Mouse (Mus musculus): ENCODE results near the gene Slc9a3r2. TPM values are rescaled to one million over a fixed set of nuclear protein-coding genes. Genes with fewer than 3 reads are reported as not detected.

Slc9a3r2 gene
- polyA plus RNA-seq, 1 experiment, result 63.5 TPM

- DNase-seq (ENCODE audit: low spot score), result no peak
These were observed 55.9 kb downstream of the Slc9a3r2 start for GRCm38 (mm10) chr17:24593992-24594890.

DNA sequence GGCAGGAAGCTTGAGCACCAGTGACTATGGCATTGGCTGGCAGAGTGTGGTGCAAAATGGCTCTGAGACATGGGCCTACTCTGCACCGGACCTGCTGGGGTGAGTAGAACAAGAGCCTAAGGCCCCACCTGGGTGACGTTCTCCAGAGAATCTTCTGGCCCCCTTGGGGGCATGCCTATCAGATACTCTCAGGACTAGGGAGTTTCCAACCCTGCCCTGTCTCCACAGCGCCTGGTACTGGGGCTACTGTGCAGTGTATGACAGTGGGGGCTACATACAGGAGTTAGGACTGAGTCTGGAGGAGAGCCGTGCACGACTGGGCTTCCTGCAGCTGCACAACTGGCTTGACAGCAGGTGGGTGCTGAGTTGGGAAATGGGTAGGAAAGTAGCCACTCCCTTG lies 56.9 kb downstream of the Slc9a3r2 start:
- DNase-seq (ENCODE audit: low spot score), result no peak

DNA sequence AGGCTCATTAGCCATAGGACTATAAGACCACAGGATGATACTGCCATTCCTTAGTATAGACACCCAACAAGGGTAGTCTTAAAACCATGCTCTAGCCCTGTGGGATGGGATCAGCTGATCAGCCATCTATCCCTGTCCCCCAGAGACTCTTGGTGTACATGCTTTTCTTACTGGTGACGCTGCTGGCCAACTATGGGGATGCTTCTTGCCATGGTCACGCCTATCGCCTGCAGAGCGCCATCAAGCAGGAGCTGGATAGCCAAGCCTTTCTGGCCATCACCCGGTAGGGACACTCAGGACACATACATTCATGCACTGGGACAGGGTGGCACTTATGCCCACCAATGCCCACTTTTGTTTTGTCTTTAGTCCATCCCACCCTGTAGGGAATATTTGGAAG lies 58.4 kb downstream of the Slc9a3r2 start:
- no peak for DNase-seq (ENCODE audit: low spot score)

DNA sequence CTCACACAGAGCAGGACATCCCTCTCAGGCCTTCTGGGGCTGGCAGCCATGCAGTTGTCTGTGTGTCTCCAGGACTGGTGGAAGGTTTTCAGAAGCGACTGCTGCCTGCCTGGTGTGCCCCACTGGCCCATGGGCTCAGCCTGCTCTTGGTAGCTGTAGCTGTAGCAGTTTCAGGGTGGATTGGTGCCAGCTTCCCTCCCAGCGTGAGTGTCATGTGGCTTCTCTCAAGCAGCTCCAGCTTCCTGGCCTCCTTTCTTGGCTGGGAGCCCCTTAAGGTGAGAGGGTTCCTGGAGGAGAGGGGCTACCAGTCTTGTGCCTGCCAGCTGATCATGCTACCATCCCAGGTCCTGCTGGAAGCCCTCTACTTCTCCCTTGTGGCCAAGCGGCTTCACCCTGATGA lies 59.2 kb downstream of the Slc9a3r2 start:
- no peak for DNase-seq (ENCODE audit: low spot score)

Other genes starting within 250 kb of the Slc9a3r2 start
- gene Rnps1, start 235.8 kb downstream of the Slc9a3r2 start, polyA plus RNA-seq (2012; rRNA removed), result 119 and 134 TPM in 2 replicates
- 116 and 139 TPM in 2 replicates for gene Eci1, start 223.7 kb downstream of the Slc9a3r2 start, polyA plus RNA-seq (2012; rRNA removed)
- 47.5 and 62.9 TPM in 2 replicates for gene Dnase1l2, start 207.2 kb downstream of the Slc9a3r2 start, polyA plus RNA-seq (2012; rRNA removed)
- 55.8 and 61.5 TPM in 2 replicates for gene E4f1, start 180.0 kb downstream of the Slc9a3r2 start, polyA plus RNA-seq (2012; rRNA removed)
- gene Pgp, start 179.9 kb downstream of the Slc9a3r2 start, polyA plus RNA-seq (2012; rRNA removed), result 31.8 and 33.5 TPM in 2 replicates
- gene Bricd5, start 176.4 kb downstream of the Slc9a3r2 start, polyA plus RNA-seq (2012; rRNA removed), result 0.10 and 0.19 TPM in 2 replicates
- 20.9 and 21.7 TPM in 2 replicates for gene Mlst8, start 171.2 kb downstream of the Slc9a3r2 start, polyA plus RNA-seq (2012; rRNA removed)
- 0.76 and 1.1 TPM in 2 replicates for gene Caskin1, start 161.7 kb downstream of the Slc9a3r2 start, polyA plus RNA-seq (2012; rRNA removed)
- gene Traf7, start 122.4 kb downstream of the Slc9a3r2 start, polyA plus RNA-seq (2012; rRNA removed), result 174 and 223 TPM in 2 replicates
- gene Rab26, start 116.1 kb downstream of the Slc9a3r2 start, polyA plus RNA-seq (2012; rRNA removed), result 1.4 and 1.5 TPM in 2 replicates
- gene Pkd1, start 100.5 kb downstream of the Slc9a3r2 start, polyA plus RNA-seq (2012; rRNA removed), result 69.8 and 84.0 TPM in 2 replicates
- gene Tsc2, start 17.7 kb downstream of the Slc9a3r2 start, polyA plus RNA-seq (2012; rRNA removed), result 95.3 and 112 TPM in 2 replicates
- 21.7 and 22.0 TPM in 2 replicates for gene Nthl1, start 17.6 kb downstream of the Slc9a3r2 start, polyA plus RNA-seq (2012; rRNA removed)
- gene Npw, start 8.1 kb upstream of the Slc9a3r2 start, polyA plus RNA-seq (2012; rRNA removed), result 0.62 and 0.80 TPM in 2 replicates
- 42.9 and 54.2 TPM in 2 replicates for gene Zfp598, start 19.4 kb upstream of the Slc9a3r2 start, polyA plus RNA-seq (2012; rRNA removed)
- 0.58 and 0.62 TPM in 2 replicates for gene Syngr3, start 39.6 kb upstream of the Slc9a3r2 start, polyA plus RNA-seq (2012; rRNA removed)
- gene Gfer, start 45.8 kb upstream of the Slc9a3r2 start, polyA plus RNA-seq (2012; rRNA removed), result 21.0 and 23.7 TPM in 2 replicates
- gene Noxo1, start 45.9 kb upstream of the Slc9a3r2 start, polyA plus RNA-seq (2012; rRNA removed), result 7.6 and 10.7 TPM in 2 replicates
- 31.4 and 34.8 TPM in 2 replicates for gene Tbl3, start 57.3 kb upstream of the Slc9a3r2 start, polyA plus RNA-seq (2012; rRNA removed)
- 0.18 and 0.30 TPM in 2 replicates for gene Rnf151, start 67.7 kb upstream of the Slc9a3r2 start, polyA plus RNA-seq (2012; rRNA removed)
- gene Rps2, start 67.8 kb upstream of the Slc9a3r2 start, polyA plus RNA-seq (2012; rRNA removed), result 1,660 and 1,865 TPM in 2 replicates
- gene Ndufb10, start 74.2 kb upstream of the Slc9a3r2 start, polyA plus RNA-seq (2012; rRNA removed), result 298 and 302 TPM in 2 replicates
- 0.19 and 0.29 TPM in 2 replicates for gene Rpl3l, start 77.5 kb upstream of the Slc9a3r2 start, polyA plus RNA-seq (2012; rRNA removed)
- 195 and 227 TPM in 2 replicates for gene Msrb1, start 86.3 kb upstream of the Slc9a3r2 start, polyA plus RNA-seq (2012; rRNA removed)
- gene Hs3st6, start 102.7 kb upstream of the Slc9a3r2 start, polyA plus RNA-seq (2012; rRNA removed), result 0.43 and 0.77 TPM in 2 replicates
- gene Meiob, start 154.0 kb upstream of the Slc9a3r2 start, polyA plus RNA-seq (2012; rRNA removed), result 0.75 and 0.83 TPM in 2 replicates
- gene Hagh, start 189.8 kb upstream of the Slc9a3r2 start, polyA plus RNA-seq (2012; rRNA removed), result 52.8 and 75.6 TPM in 2 replicates
- gene Fahd1, start 200.0 kb upstream of the Slc9a3r2 start, polyA plus RNA-seq (2012; rRNA removed), result 20.5 and 21.0 TPM in 2 replicates
- 0.94 and 1.7 TPM in 2 replicates for gene Igfals, start 215.7 kb upstream of the Slc9a3r2 start, polyA plus RNA-seq (2012; rRNA removed)
- gene Nubp2, start 236.0 kb upstream of the Slc9a3r2 start, polyA plus RNA-seq (2012; rRNA removed), result 17.6 and 22.4 TPM in 2 replicates
- 30.2 and 34.8 TPM in 2 replicates for gene Spsb3, start 236.3 kb upstream of the Slc9a3r2 start, polyA plus RNA-seq (2012; rRNA removed)
- gene Eme2, start 244.8 kb upstream of the Slc9a3r2 start, polyA plus RNA-seq (2012; rRNA removed), result 34.7 and 40.0 TPM in 2 replicates
- gene Mrps34, start 244.8 kb upstream of the Slc9a3r2 start, polyA plus RNA-seq (2012; rRNA removed), result 75.8 and 85.5 TPM in 2 replicates
- 64.2 and 64.4 TPM in 2 replicates for gene Nme3, start 246.2 kb upstream of the Slc9a3r2 start, polyA plus RNA-seq (2012; rRNA removed)

Measured in urinary bladder, adult 2 months (tissue).